Mouse (Mus musculus): ENCODE measurements around the gene Clec4b2.

DNA sequence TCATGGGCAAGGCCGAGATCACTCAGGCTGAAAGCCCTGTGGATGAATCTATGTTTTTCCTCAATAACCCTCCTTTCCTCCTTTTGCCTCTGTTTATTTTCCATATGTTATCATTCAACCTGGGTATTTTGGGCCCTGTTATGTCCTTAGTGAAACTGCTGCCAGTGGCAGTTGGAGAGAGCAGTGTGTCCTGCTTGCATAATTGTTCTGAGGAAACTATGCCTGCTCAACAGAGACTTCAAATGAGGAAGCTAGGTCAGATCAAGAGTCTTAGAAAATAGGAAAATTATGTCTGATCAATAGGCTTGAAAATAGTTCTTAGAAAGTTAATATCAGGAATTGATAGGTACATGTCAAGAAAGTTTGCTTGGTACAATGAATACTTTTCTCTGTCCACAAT, 2.9 kb downstream of the Clec4b2 start:
- no peak for TF ChIP-seq POLR2A (IDR thresholded peaks at IDR 0.05; ENCODE audit: extremely low read depth, insufficient read depth, low read length)
- no peak for TF ChIP-seq CTCF (IDR thresholded peaks at IDR 0.05; ENCODE audit: low read depth, low read length)

All from liver, adult 2 months (tissue).